Mouse (Mus musculus) adrenal gland (tissue): Measurements from ENCODE around the gene Pde1c.

ENCODE experiments used
- intact Hi-C: fragments of 180-260 bp; cut with DNase I; formaldehyde crosslinking; loops from one replicate; pipeline ENCODE4 v1.15.1; 2025
- long read RNA-seq, 2 experiments: library from polyadenylated mRNA; unstranded; transcript quantifications; one replicate each; pipeline ENCODE4 v2.0.0; 2020; ENCODE audit warnings: borderline replicate concordance in 1 of 2; ENCODE audit not compliant: insufficient replicate concordance in 1 of 2

Gene Pde1c
- long read RNA-seq, experiment 1, partial matches to known transcripts: 0 of 1 reads
- long read RNA-seq, experiment 1, other reads (novel, unspliced or antisense): 1 of 1 reads
- long read RNA-seq, experiment 2: 0 reads

- intact Hi-C loops: no loop called here
These were observed at the start of gene Pde1c for GRCm38 (mm10) chr6:56568470-56569372. Pde1c (minus strand) TSS chr6:56569103.

DNA sequence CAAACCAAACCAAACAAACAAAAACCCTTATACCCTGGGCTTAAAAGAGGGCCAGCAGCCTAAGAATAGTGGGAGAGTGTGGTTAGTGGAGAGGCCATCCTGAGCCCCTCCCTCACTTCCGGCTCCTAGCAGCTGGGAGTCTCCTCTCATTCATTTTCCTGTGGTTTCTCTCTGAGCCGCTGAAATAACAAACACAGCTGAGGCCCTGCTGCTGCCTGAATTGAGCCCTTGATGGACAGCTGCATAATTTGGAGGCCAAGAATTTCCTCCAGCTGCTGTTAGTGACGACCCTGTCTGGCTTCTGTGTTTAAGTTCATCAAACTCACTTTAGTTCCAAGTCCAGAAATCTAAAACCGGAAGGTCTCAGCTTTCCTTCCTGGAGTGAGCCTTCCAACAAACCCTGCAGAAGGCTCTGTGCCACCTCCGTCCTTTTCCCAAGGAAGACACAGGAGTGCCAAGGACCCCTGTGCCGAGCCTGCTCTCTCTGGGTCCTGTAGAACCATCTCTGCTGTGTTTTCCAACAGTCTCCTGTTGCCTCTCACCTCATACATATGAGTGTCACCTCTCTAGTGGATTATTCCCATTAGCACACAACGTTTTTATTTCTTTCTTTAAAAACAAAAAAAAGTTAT, 48.2 kb upstream of the Pde1c start:
- intact Hi-C loops: no loop called here

GRCm38 (mm10) chr6:56616228-56616981, 47.5 kb upstream of the Pde1c start:
- intact Hi-C loops: no loop called here

DNA sequence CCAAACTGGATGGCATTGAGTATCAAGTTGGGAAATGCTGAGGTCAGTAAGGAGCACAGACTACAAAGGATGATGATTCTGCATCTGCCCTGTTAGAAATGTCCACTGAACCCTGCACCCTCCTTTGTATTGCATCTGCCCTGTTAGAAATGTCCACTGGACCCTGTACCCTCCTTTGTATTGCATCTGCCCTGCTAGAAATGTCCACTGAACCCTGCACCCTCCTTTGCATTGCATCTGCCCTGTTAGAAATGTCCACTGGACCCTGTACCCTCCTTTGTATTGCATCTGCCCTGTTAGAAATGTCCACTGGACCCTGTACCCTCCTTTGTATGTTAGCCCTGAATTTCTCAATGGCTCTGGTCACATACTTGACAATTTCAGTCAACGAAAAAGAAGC, 40.6 kb upstream of the Pde1c start:
- intact Hi-C loops: loop anchor here (2.0 kb wide), 1 partner anchor 541 kb away; no protein-coding TSS in a partner anchor

DNA sequence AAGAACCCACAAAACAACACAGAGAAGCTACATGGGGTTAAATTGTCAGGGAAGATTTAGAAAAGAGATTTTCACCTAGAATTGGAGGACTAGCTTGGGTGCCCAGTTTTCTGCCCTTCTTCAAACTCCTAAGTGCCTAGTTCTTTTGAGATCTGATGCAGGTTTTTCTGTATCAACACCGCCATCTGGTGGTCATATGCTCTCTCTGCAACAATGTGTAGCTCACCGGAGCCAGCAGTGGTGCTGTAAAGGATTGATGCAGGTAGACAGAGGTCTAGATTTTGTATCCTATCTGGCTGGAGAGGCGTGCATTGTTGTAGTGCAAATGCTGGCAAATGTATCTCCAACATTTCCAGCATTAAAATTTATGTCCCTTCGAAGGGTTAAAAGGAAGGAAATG, 39.4 kb upstream of the Pde1c start:
- intact Hi-C loops: loop anchor here (1.0 to 2.0 kb wide), 2 partner anchors 127 to 539 kb away; no protein-coding TSS in a partner anchor

- intact Hi-C loops: no loop called here
These were observed 10.7 kb upstream of the Pde1c start for GRCm38 (mm10) chr6:56579568-56579967.

DNA sequence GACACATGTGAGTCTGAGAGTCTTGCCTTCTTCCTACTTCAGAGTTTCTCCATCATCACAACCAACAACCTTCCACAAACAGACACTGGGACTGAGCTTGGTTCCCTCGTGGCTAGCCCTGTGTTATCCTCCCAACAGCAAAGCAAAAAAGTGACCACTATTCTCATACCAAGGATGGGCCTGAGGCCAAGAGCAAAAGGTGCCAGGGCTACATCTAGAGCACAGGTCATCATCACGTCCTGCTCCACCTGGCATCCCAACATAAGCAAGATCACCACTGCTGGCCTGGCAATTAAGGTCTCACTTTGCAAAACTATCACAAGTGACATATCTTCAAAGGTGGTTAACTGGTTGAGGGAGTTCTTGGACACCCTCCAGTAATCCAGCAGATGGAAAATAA, 8.0 kb downstream of the Pde1c start:
- intact Hi-C loops: no loop called here

GRCm38 (mm10) chr6:56560474-56560888, 8.4 kb downstream of the Pde1c start:
- intact Hi-C loops: no loop called here

DNA sequence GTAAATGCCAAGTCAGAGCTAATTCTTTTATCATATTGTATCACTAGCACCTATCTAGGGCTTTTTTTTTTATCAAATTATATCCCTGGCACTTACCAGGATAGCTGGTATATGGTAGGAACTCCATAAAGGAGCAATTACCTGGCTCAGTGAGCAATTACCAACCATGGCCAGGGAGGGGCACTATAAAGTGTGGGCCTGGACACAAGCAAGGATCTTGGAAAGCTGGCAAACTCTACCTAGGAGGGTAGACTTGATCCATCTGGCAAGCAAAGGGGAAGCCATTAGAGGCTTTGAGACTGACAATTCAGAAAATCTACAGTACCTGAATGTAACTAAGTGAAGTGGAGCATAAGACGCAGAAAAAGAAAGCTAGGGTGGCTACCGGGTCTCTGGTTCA, 10.2 kb downstream of the Pde1c start:
- intact Hi-C loops: no loop called here

GRCm38 (mm10) chr6:56555848-56556247, 13.1 kb downstream of the Pde1c start:
- intact Hi-C loops: no loop called here

DNA sequence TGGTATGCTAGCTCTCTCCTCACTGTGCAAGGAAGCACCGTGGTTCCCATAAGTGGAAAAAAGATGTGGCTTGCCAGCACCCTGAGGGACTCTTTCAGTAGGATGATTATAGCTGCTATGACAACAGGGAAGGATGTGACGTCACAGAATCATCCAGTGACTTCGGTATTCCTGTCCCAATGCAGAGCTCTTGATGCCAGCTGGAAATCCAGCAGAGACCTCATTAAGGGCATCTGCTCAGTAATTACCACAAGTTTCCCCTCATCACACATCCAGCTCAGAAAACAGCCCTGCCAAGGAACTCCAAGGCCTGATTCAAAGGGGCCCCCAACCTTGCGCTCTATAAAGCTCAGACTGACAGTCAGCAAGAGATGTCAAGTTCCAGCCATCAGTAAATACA, 13.5 kb downstream of the Pde1c start:
- intact Hi-C loops: no loop called here

- intact Hi-C loops: no loop called here
These were observed 17.9 kb downstream of the Pde1c start for GRCm38 (mm10) chr6:56551022-56551421.

GRCm38 (mm10) chr6:56540247-56540646, 28.7 kb downstream of the Pde1c start:
- intact Hi-C loops: no loop called here

GRCm38 (mm10) chr6:56534653-56535052, 34.2 kb downstream of the Pde1c start:
- intact Hi-C loops: no loop called here

DNA sequence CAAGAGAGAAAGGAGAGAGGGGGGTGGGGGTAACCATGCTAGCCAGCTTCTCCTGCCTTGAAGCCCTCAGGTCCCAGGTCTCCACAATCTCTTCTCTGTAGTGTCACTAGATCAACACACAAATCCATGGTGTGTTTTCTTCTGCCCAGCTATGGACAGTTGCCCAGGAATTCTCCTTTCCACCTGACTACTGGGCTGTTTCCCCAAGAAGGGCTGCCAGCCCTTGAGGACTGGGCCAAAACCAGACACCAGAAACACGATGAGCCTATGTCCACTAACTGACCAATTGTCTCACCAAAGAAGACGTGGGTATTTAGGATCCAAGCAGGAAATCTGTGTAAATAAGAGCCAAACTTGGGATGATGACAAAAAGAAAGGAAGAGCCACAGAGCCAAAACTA, 36.6 kb downstream of the Pde1c start:
- intact Hi-C loops: no loop called here

DNA sequence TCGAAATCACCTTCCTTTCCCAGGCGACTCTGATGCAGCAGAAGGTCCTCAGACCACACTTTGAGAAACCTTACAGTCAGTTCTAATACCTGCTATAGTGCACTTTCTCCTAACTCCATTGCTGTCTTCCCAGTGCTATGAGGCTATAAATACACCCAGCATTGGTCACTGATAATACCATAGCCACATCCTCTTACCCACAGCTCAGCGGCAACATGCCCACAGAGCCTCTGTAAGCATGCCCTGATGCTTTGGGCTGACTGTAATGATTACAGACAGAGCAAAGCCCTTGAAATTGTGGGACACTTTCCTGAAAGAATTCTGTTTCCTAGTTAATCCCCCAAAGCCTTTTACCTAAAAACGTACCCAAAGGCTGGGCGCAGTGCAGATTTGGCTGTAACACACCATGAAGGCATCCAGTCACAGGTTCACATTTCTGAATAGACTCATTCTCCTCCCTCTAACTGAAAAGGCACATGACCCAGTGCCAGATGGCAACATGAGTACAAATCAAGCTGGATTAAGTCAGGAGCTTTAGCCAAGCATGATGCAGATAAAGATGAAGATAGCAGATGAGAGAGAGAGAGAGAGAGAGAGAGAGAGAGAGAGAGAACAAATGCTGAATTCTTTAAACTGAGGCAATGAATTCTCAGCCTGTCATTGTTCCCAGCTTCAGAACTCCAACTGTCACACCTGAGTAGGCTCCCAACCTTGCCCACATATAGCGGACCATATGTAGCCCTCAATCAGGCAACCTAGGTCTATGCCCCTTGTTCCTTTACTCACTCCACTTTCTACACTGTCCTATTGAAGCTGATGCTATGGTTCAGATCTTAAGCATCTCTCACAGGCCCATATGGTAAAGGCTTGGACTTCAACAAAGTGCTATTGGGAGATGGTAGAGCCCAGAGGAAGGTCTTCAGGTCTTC, 44.7 kb downstream of the Pde1c start:
- intact Hi-C loops: no loop called here

GRCm38 (mm10) chr6:56489161-56489560, 79.7 kb downstream of the Pde1c start:
- intact Hi-C loops: no loop called here

DNA sequence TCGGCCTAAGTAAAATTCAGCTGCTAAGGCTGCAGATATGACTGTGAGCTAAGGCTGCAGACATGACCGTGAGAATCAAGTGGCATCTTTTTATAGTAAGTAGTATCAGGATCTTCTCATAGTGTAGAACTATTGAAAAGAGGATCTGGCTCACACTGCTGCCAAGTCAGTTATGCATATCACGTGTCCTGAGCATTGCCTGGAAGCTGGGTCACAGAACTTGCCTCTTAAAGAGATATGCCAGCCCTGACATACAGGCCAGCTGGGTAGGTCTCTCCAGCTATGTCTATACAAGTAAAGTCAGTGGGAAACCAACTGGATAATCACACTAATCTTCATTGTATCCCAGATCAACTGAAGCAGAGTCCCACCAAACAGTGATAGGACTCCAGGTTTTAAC, 83.8 kb downstream of the Pde1c start:
- intact Hi-C loops: no loop called here

- intact Hi-C loops: loop anchor here (1.0 to 2.0 kb wide), 2 partner anchors 127 to 210 kb away; no protein-coding TSS in a partner anchor
These were observed 87.9 kb downstream of the Pde1c start for GRCm38 (mm10) chr6:56480914-56481482.

DNA sequence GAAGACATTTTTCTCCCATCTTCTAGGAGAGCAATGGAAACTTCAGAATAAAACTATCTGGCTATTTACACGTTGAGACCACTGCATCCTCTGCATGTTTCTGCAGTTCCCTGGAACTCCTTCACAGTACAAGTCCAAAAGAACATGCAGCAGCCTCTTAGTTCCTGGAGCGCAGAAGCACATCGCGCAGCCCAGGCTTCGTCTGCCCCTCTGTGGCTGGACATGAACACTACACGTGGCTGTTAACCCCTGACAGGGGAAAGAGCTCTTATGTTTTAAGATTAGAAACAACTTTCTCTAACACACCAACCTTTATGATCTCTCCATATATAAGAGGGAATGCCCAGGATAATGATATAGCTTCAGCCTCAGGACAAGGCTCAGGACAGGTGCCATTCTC, 92.3 kb downstream of the Pde1c start:
- intact Hi-C loops: loop anchor here (5.0 kb wide), 1 partner anchor 409 kb away; no protein-coding TSS in a partner anchor
